10 mouse cellular contexts compared by ENCODE assay signal in the genomic region with DNA sequence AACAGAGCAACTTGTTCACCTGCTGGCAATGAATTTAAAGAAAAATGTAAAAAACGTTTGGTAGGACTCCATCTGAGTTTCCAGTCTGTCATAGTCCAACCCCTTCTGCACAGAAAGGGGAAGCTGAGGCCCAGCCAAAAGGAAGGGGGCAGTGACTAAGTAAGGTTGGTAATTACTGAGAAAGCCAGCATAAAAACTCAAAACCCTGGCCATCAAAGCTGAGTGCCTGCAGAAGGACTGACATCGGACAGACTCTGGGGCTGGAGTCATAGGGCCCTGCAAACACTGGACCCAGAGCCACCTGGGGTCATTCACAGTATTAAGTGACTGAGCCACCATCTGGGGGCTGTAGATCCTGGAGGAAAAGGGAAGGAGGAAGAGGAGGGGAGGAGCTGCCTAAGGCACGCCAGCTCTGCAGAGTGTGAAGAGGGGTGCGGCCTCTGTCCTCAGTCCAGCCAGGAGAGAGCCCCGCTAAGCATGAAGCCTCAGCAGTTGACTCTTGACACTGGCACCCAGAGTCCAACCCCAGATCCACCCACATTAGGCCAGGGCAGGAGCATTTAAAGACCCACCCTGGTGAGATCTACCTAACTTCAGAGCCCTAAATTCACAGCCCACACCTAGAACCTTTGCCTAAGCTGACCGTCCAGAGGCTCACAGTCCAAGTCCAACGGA. TPM values are rescaled to one million over a fixed set of nuclear protein-coding genes. Genes with fewer than 3 reads are reported as not detected.
DNase-seq lines count a peak whose midpoint lies in the region; ATAC-seq lines count a peak whose summit lies in the region.
"Had no signal": no experiment of that assay in that cellular context is flagged by ENCODE, and none has a peak within 500 bp of the region (broad histone marks: within the 10 kb centered on the region; RNA-seq: fewer than 3 reads in every experiment).

No protein-coding gene starts in this region.

- peak; percentile 94 for DNase-seq in heart, adult 11 months
- no peak for DNase-seq in heart, postnatal 14 days
- DNase-seq in limb, embryonic 10.5 days (ENCODE audit: low spot score): no peak
- peak; percentile 18 to 57 for DNase-seq in monocyte, adult 2 months (ENCODE audit: low read depth in 1 of 2, low spot score in 2 of 2)
- no peak for DNase-seq in thymus, postnatal 25 days
- DNase-seq in right cerebral cortex, adult 18-20 months: no peak
- DNase-seq: retina, postnatal 1 day had no signal

- no peaks in the 10 kb centered on the region for H3K27me3 ChIP-seq in limb, embryonic 10.5 days (ENCODE audit: low read depth, poor library complexity, severe bottlenecking)
- no peaks in the 10 kb centered on the region for H3K27me3 ChIP-seq in forebrain, embryonic 15.5 days

- no peak overlapping the region for H3K9ac ChIP-seq in forebrain, embryonic 15.5 days (replicated peaks)

- H3K4me2 ChIP-seq in forebrain, embryonic 15.5 days (replicated peaks): no peak overlapping the region

- ATAC-seq in forebrain, embryonic 15.5 days (replicated peaks): no peak
- ATAC-seq: midbrain, embryonic 16.5 days had no signal

- 66% methylated on average over 7 of the region's 7 CpGs for WGBS in limb, embryonic 10.5 days
- WGBS in forebrain, embryonic 15.5 days: 85% methylated on average over 7 of the region's 7 CpGs

- H3K9me3 ChIP-seq in limb, embryonic 10.5 days (replicated peaks): no peaks in the 10 kb centered on the region
- no peaks in the 10 kb centered on the region for H3K9me3 ChIP-seq in forebrain, embryonic 15.5 days

- H3K4me1 ChIP-seq in brown adipose tissue, adult 24 weeks (ENCODE audit: control insufficient read depth, insufficient read depth, insufficient read length, low read length): peaks cover 65% of the 10 kb centered on the region
- H3K4me1 ChIP-seq in limb, embryonic 10.5 days: peaks cover 22% of the 10 kb centered on the region
- peaks cover 35% of the 10 kb centered on the region for H3K4me1 ChIP-seq in forebrain, embryonic 15.5 days

- peak overlapping the region; percentile 71 for H3K27ac ChIP-seq in brown adipose tissue, adult 24 weeks (replicated peaks; ENCODE audit: low read depth, low read length)
- 0 out of 2 replicates have a peak overlapping the region, but pooled peaks have one; percentile 5 for H3K27ac ChIP-seq in limb, embryonic 10.5 days
- no peak overlapping the region for H3K27ac ChIP-seq in forebrain, embryonic 15.5 days (replicated peaks)

- no peaks in the 10 kb centered on the region for H3K36me3 ChIP-seq in limb, embryonic 10.5 days
- H3K36me3 ChIP-seq in forebrain, embryonic 15.5 days: no peaks in the 10 kb centered on the region

- intact Hi-C loops in heart, postnatal 14 days (cut with DNase I): no loop called here

- H3K4me3 ChIP-seq in brown adipose tissue, adult 24 weeks (ENCODE audit: insufficient read depth, low read depth, low read length): no peak overlapping the region
- no peak overlapping the region for H3K4me3 ChIP-seq in limb, embryonic 10.5 days
- H3K4me3 ChIP-seq in forebrain, embryonic 15.5 days: no peak overlapping the region

RNA-seq across cellular contexts. Expression of gene Itpk1, which starts 58.0 kb away (rescaled TPM):
- 10 to 100 TPM; 10.7 to 13.0 TPM for total RNA-seq in heart, postnatal 14 days (2021)
- 65.8 and 126 TPM in 2 replicates for polyA plus RNA-seq in brown adipose tissue, adult 24 weeks (2012; ENCODE audit: insufficient read depth, insufficient read length, missing spikeins)
- 9.7 and 11.0 TPM in 2 replicates for polyA plus RNA-seq in limb, embryonic 10.5 days (2016; fragmentation: Nextera tagmentation; extraction: Ambion mirVana)
- polyA plus RNA-seq in forebrain, embryonic 15.5 days (2015; fragmentation: Nextera tagmentation; extraction: Ambion mirVana): 58.7 and 59.1 TPM in 2 replicates

Comparison
In these comparisons a context has a peak if more than half of its experiments do, and no peak if none do; other contexts are left out.
1. DNase-seq: peak in heart, adult 11 months (single experiment) and monocyte, adult 2 months (2 of 2); none in heart, postnatal 14 days (0 of 2), limb, embryonic 10.5 days (single experiment), thymus, postnatal 25 days (single experiment) and right cerebral cortex, adult 18-20 months (single experiment).